Comparison of ENCODE assay signal across 17 mouse cellular contexts in the genomic region with DNA sequence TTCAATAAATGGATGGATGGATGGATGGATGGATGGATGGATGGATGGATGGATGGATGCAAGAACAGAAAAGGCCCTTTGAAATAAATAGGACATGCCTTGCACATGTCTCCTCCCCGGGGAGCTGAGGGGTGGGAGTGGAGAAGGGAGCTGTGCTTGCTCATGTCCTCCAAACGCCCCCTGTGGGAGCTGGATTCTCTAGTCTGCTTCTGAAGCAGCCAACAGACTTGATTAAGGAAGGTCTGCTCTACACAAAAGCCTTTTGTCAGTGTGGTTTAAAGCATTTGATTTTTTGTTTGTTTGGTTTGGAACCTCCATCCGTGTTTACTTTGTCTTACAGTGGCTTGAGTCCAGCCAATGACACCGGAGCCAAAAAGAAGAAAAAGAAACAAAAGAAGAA. TPM values are rescaled to one million over a fixed set of nuclear protein-coding genes. Genes with fewer than 3 reads are reported as not detected.
DNase-seq lines count a peak whose midpoint lies in the region; ATAC-seq and TF ChIP-seq lines count a peak whose summit lies in the region.
"Had no signal": no experiment of that assay in that cellular context is flagged by ENCODE, and none has a peak within 500 bp of the region (broad histone marks: within the 10 kb centered on the region; RNA-seq: fewer than 3 reads in every experiment).

No protein-coding gene starts in this region.

- TF ChIP-seq CTCF in midbrain, postnatal 0 days (IDR thresholded peaks at IDR 0.05), result 0 out of 2 replicates have a peak, but pooled peaks have one; percentile 6

- no peak overlapping the region for H3K27ac ChIP-seq in midbrain, postnatal 0 days (ENCODE audit: low read depth, low read length)
- no peak overlapping the region for H3K27ac ChIP-seq in midbrain, embryonic 16.5 days (ENCODE audit: low read length)
- H3K27ac ChIP-seq: kidney, embryonic 15.5 days; limb, embryonic 12.5 days; liver, embryonic 15.5 days; neural tube, embryonic 13.5 days had no signal

- H3K27me3 ChIP-seq in midbrain, postnatal 0 days (ENCODE audit: insufficient read depth, low read length), result no peaks in the 10 kb centered on the region
- H3K27me3 ChIP-seq in midbrain, embryonic 16.5 days (ENCODE audit: control insufficient read depth, insufficient read depth, low read depth, low read length), result no peaks in the 10 kb centered on the region
- H3K27me3 ChIP-seq: kidney, embryonic 15.5 days; limb, embryonic 12.5 days; liver, embryonic 15.5 days; megakaryocyte, embryonic 14.5 days; neural tube, embryonic 13.5 days had no signal

- DNase-seq in heart, postnatal 4 days, result peak; percentile 39
- no peak for DNase-seq in heart, adult 8-10 months (ENCODE audit: low spot score)
- DNase-seq in midbrain, postnatal 0 days (ENCODE audit: low spot score), result peak; percentile 19
- peak; percentile 47 for DNase-seq in WW6 (ENCODE audit: low read depth, low spot score)
- no peak for DNase-seq in testis, postnatal 10 days (ENCODE audit: low spot score)
- DNase-seq: adrenal gland, postnatal 36 days; cerebellum, adult 9-10 months; heart, adult 11 months had no signal

- no peak for ATAC-seq in midbrain, postnatal 0 days (ENCODE audit: low FRiP score)
- ATAC-seq in midbrain, embryonic 16.5 days, result no peak
- ATAC-seq in megakaryocyte-erythroid progenitor cell, adult 5-6 weeks (replicated peaks; ENCODE audit: low FRiP score, low TSS enrichment, poor library complexity, severe bottlenecking), result no peak
- ATAC-seq: forebrain, embryonic 14.5 days; lung, postnatal 0 days had no signal

- no peaks in the 10 kb centered on the region for H3K4me1 ChIP-seq in midbrain, postnatal 0 days (ENCODE audit: insufficient read depth, low read length)
- H3K4me1 ChIP-seq in midbrain, embryonic 16.5 days (ENCODE audit: control insufficient read depth, insufficient read depth, low read length), result no peaks in the 10 kb centered on the region
- H3K4me1 ChIP-seq: limb, embryonic 12.5 days had no signal

- H3K9me3 ChIP-seq in midbrain, postnatal 0 days (ENCODE audit: low read length), result no peaks in the 10 kb centered on the region
- H3K9me3 ChIP-seq in midbrain, embryonic 16.5 days (replicated peaks; ENCODE audit: control insufficient read depth, low read length, poor library complexity, severe bottlenecking), result no peaks in the 10 kb centered on the region
- H3K9me3 ChIP-seq: kidney, embryonic 15.5 days; limb, embryonic 12.5 days; liver, embryonic 15.5 days; megakaryocyte, embryonic 14.5 days; neural tube, embryonic 13.5 days had no signal

- WGBS in midbrain, postnatal 0 days, result 75% methylated on average over 4 of the region's 4 CpGs
- 65% methylated on average over 4 of the region's 4 CpGs for WGBS in midbrain, embryonic 16.5 days

- no peak overlapping the region for H3K9ac ChIP-seq in midbrain, postnatal 0 days (replicated peaks; ENCODE audit: low read length, poor library complexity, severe bottlenecking)
- H3K9ac ChIP-seq in midbrain, embryonic 16.5 days (ENCODE audit: low read depth, low read length), result no peak overlapping the region
- H3K9ac ChIP-seq: kidney, embryonic 15.5 days; limb, embryonic 12.5 days; liver, embryonic 15.5 days; neural tube, embryonic 13.5 days had no signal

- H3K4me3 ChIP-seq in midbrain, postnatal 0 days (ENCODE audit: low read depth, low read length), result no peak overlapping the region
- H3K4me3 ChIP-seq in midbrain, embryonic 16.5 days (ENCODE audit: low read depth, low read length), result no peak overlapping the region
- H3K4me3 ChIP-seq: kidney, embryonic 15.5 days; limb, embryonic 12.5 days; liver, embryonic 15.5 days; megakaryocyte, embryonic 14.5 days; neural tube, embryonic 13.5 days had no signal

- H3K4me2 ChIP-seq in midbrain, postnatal 0 days (ENCODE audit: low read depth, low read length, poor library complexity, severe bottlenecking), result no peak overlapping the region
- H3K4me2 ChIP-seq in midbrain, embryonic 16.5 days (ENCODE audit: low read length), result no peak overlapping the region
- H3K4me2 ChIP-seq: kidney, embryonic 15.5 days; limb, embryonic 12.5 days; liver, embryonic 15.5 days; neural tube, embryonic 13.5 days had no signal

- H3K36me3 ChIP-seq in midbrain, postnatal 0 days (ENCODE audit: insufficient read depth, low read length), result peaks cover 31% of the 10 kb centered on the region
- peaks cover 20% of the 10 kb centered on the region for H3K36me3 ChIP-seq in midbrain, embryonic 16.5 days (ENCODE audit: control insufficient read depth, insufficient read depth, low read length)

RNA-seq across cellular contexts. Expression of gene Dcakd, which starts 14.7 kb away (rescaled TPM):
- total RNA-seq in heart, postnatal 4 days (2021), result 10 to 100 TPM; 76.4 to 77.9 TPM
- total RNA-seq in heart, adult 8-10 months (2022), result 10 to 100 TPM; 54.2 to 95.5 (median 77.9) TPM
- 154 and 191 TPM in 2 replicates for total RNA-seq in midbrain, postnatal 0 days (2014; rRNA removed)
- polyA plus RNA-seq in midbrain, postnatal 0 days (2015; fragmentation: Nextera tagmentation; extraction: Ambion mirVana), result 165 and 173 TPM in 2 replicates
- polyA plus RNA-seq in midbrain, embryonic 16.5 days (2015; fragmentation: Nextera tagmentation; extraction: Ambion mirVana), result 157 and 174 TPM in 2 replicates
- total RNA-seq in megakaryocyte-erythroid progenitor cell, adult 5-6 weeks (2014; fragmentation: Nextera tagmentation), result 24.5 and 40.3 TPM in 2 replicates
- total RNA-seq in megakaryocyte-erythroid progenitor cell, adult 5-6 weeks (2017), result 4.0 and 9.3 TPM in 2 replicates

RNA-seq across cellular contexts. Expression of gene Nmt1, which starts 14.8 kb away (rescaled TPM):
- 10 to 100 TPM; 57.6 to 62.7 TPM for total RNA-seq in heart, postnatal 4 days (2021)
- 10 to 100 TPM; 67.2 to 74.7 (median 70.0) TPM for total RNA-seq in heart, adult 8-10 months (2022)
- 48.6 and 56.3 TPM in 2 replicates for total RNA-seq in midbrain, postnatal 0 days (2014; rRNA removed)
- polyA plus RNA-seq in midbrain, postnatal 0 days (2015; fragmentation: Nextera tagmentation; extraction: Ambion mirVana), result 39.1 and 40.5 TPM in 2 replicates
- 25.5 and 26.8 TPM in 2 replicates for polyA plus RNA-seq in midbrain, embryonic 16.5 days (2015; fragmentation: Nextera tagmentation; extraction: Ambion mirVana)
- 33.2 and 36.9 TPM in 2 replicates for total RNA-seq in megakaryocyte-erythroid progenitor cell, adult 5-6 weeks (2014; fragmentation: Nextera tagmentation)
- 37.6 and 42.0 TPM in 2 replicates for total RNA-seq in megakaryocyte-erythroid progenitor cell, adult 5-6 weeks (2017)

RNA-seq across cellular contexts. Expression of gene Plcd3, which starts 58.6 kb away (rescaled TPM):
- 10 to 100 TPM; 28.0 to 34.8 TPM for total RNA-seq in heart, postnatal 4 days (2021)
- 10 to 100 TPM; 10.7 to 19.1 (median 12.1) TPM for total RNA-seq in heart, adult 8-10 months (2022)
- 9.4 and 9.7 TPM in 2 replicates for total RNA-seq in midbrain, postnatal 0 days (2014; rRNA removed)
- polyA plus RNA-seq in midbrain, postnatal 0 days (2015; fragmentation: Nextera tagmentation; extraction: Ambion mirVana), result 4.7 and 4.9 TPM in 2 replicates
- polyA plus RNA-seq in midbrain, embryonic 16.5 days (2015; fragmentation: Nextera tagmentation; extraction: Ambion mirVana), result 2.8 and 3.6 TPM in 2 replicates
- not detected in 2 replicates for total RNA-seq in megakaryocyte-erythroid progenitor cell, adult 5-6 weeks (2014; fragmentation: Nextera tagmentation)
- not detected in 2 replicates for total RNA-seq in megakaryocyte-erythroid progenitor cell, adult 5-6 weeks (2017)

RNA-seq across cellular contexts. Expression of gene Acbd4, which starts 58.7 kb away (rescaled TPM):
- total RNA-seq in heart, postnatal 4 days (2021), result 10 to 100 TPM; 25.9 to 29.2 TPM
- 10 to 100 TPM; 24.1 to 39.8 (median 32.0) TPM for total RNA-seq in heart, adult 8-10 months (2022)
- 21.8 and 22.9 TPM in 2 replicates for total RNA-seq in midbrain, postnatal 0 days (2014; rRNA removed)
- polyA plus RNA-seq in midbrain, postnatal 0 days (2015; fragmentation: Nextera tagmentation; extraction: Ambion mirVana), result 17.5 and 21.8 TPM in 2 replicates
- 11.6 and 13.0 TPM in 2 replicates for polyA plus RNA-seq in midbrain, embryonic 16.5 days (2015; fragmentation: Nextera tagmentation; extraction: Ambion mirVana)
- total RNA-seq in megakaryocyte-erythroid progenitor cell, adult 5-6 weeks (2014; fragmentation: Nextera tagmentation), result 6.8 and 15.5 TPM in 2 replicates
- 10.8 and 11.4 TPM in 2 replicates for total RNA-seq in megakaryocyte-erythroid progenitor cell, adult 5-6 weeks (2017)

Comparison
In these comparisons a context has a peak if more than half of its experiments do, and no peak if none do; other contexts are left out.
1. DNase-seq: peak in heart, postnatal 4 days (single experiment), midbrain, postnatal 0 days (single experiment) and WW6 (single experiment); none in heart, adult 8-10 months (single experiment) and testis, postnatal 10 days (single experiment).